Mouse (Mus musculus) midbrain, embryonic 15.5 days (tissue): ENCODE measurements around the gene Rbbp8nl. TPM values are rescaled to one million over a fixed set of nuclear protein-coding genes. Genes with fewer than 3 reads are reported as not detected.

Experiments used
- ATAC-seq: fragments of 200-750 bp; cut with Nextera tagmentation; replicated peaks from 2 replicates; pipeline ENCODE4 v1.8.0; 2017; ENCODE audit warnings: moderate TSS enrichment
- H3K27ac ChIP-seq: fragments of 300-500 bp; sonication (generic); 2 replicates; pipeline ENCODE4 v1.5.1; 2015; ENCODE audit warnings: mild to moderate bottlenecking, inconsistent platforms
- H3K27me3 ChIP-seq: fragments of 300-500 bp; sonication (generic); replicated peaks from 2 replicates; pipeline ENCODE4 v1.6.1; 2015; ENCODE audit warnings: inconsistent platforms
- H3K36me3 ChIP-seq: fragments of 300-500 bp; sonication (generic); replicated peaks from 2 replicates; pipeline ENCODE4 v1.6.1; 2015; ENCODE audit warnings: inconsistent platforms
- H3K4me1 ChIP-seq: fragments of 300-500 bp; sonication (generic); 2 replicates; pipeline ENCODE4 v1.6.1; 2015; ENCODE audit warnings: inconsistent platforms
- H3K4me2 ChIP-seq: fragments of 300-500 bp; sonication (generic); 2 replicates; pipeline ENCODE4 v1.6.1; 2015; ENCODE audit warnings: inconsistent platforms, mild to moderate bottlenecking, moderate library complexity
- H3K4me3 ChIP-seq: fragments of 300-500 bp; sonication (generic); 2 replicates; pipeline ENCODE4 v1.5.1; 2015; ENCODE audit warnings: mild to moderate bottlenecking, inconsistent platforms
- H3K9ac ChIP-seq: fragments of 300-500 bp; sonication (generic); 2 replicates; pipeline ENCODE4 v1.6.1; 2015; ENCODE audit warnings: mild to moderate bottlenecking, inconsistent platforms
- H3K9me3 ChIP-seq: fragments of 300-500 bp; sonication (generic); 2 replicates; pipeline ENCODE4 v1.6.1; 2016; ENCODE audit warnings: inconsistent platforms
- WGBS: fragments of 180-500 bp; shearing (Covaris S2); methylation state at CpG from one replicate; pipeline ENCODE4 v1.1.7; 2015; ENCODE audit warnings: mixed read lengths; 5-methylcytosine and 5-hydroxymethylcytosine counted together
- polyA plus RNA-seq: library from polyadenylated mRNA; unstranded; fragments of >200 nt; fragmentation: Nextera tagmentation; extraction: Ambion mirVana; gene quantifications from 2 replicates; pipeline ENCODE4 v1.2.1, GENCODE M21; 2015

Gene Rbbp8nl
- polyA plus RNA-seq: not detected in 2 replicates

DNA sequence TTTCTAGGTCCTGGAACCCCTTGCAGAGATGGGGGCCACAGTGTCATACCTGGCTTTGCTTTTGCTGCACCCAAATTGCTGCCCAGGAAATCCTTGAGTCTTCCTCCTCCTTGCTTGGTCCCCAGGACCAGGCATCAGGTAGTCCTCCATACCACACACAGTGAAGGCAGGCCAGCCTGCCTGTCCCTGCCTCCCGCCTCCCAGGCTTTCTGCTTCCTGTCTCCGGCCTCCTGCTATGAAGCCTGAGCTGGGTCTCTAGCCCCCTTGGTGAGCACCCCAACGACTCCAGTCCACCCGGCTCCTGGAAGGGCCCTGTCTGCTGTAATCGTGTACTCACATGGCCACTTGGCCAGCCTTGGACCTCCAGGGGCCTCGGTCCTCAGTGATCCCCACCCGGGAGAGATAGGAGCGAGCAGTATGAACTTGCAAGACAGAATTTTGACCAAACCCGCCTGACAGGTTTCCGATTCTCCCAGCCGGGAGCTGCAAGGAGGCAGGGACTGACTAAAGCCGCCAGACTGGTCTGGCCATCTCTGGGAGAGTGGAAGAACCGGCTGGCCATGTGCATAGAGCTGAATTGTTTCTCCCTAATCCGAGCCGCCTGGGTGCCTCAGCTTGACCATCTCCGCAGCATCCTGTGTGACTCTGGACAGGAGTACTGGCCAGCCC, at the start of gene Rbbp8nl:
Rbbp8nl (minus strand) TSS at position 440 of the 669 bp plus-strand sequence.
- Histone ChIP-seq H3K9ac (no peak within 1 kb of the TSS), H3K4me1 (no peaks in the 10 kb centered on the region), H3K4me2 (no peak within 1 kb of the TSS), H3K4me3 (no peak within 1 kb of the TSS), H3K27me3 (no peaks in the 10 kb centered on the region), H3K9me3 (no peaks in the 10 kb centered on the region), H3K27ac (no peak within 1 kb of the TSS), H3K36me3 (no peaks in the 10 kb centered on the region)
- 42% methylated on average over 16 of the region's 16 CpGs for WGBS
- no peak for ATAC-seq

DNA sequence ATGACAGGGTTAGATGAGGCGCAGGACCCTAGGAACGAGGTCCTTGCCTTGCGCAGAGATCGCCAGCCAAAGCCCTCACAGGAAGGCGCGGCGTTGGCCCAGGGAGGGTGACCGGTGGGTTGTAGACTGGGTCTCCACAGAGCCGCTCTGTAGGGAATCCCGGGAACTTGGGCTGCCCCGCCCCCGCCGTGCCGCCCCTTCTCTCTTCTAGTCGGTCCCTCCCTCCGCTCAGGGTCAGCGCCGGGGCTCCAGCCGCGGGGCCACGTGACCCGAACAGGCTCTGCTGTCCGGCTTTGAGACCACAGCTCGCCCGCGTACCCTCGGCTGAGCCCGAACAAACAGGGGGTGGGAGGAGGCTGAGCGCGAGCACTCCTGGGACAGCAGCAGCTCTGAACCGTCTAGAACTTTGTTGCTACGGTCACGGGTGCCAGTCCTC, 44.9 kb upstream of the Rbbp8nl start, which contains the start of gene Gata5:
Gata5 (minus strand) TSS at position 149 of the 436 bp plus-strand sequence.
- Histone ChIP-seq H3K9me3 (no peaks in the 10 kb centered on the region), H3K4me1 (peaks cover 14% of the 10 kb centered on the region), H3K4me3 (peak within 1 kb of the TSS; percentile 28), H3K9ac (no peak within 1 kb of the TSS), H3K4me2 (peak within 1 kb of the TSS; percentile 47), H3K27ac (no peak within 1 kb of the TSS), H3K36me3 (no peaks in the 10 kb centered on the region), H3K27me3 (peaks cover 67% of the 10 kb centered on the region)
- WGBS: under 1% methylated on average over 33 of the region's 33 CpGs
- no peak for ATAC-seq

DNA sequence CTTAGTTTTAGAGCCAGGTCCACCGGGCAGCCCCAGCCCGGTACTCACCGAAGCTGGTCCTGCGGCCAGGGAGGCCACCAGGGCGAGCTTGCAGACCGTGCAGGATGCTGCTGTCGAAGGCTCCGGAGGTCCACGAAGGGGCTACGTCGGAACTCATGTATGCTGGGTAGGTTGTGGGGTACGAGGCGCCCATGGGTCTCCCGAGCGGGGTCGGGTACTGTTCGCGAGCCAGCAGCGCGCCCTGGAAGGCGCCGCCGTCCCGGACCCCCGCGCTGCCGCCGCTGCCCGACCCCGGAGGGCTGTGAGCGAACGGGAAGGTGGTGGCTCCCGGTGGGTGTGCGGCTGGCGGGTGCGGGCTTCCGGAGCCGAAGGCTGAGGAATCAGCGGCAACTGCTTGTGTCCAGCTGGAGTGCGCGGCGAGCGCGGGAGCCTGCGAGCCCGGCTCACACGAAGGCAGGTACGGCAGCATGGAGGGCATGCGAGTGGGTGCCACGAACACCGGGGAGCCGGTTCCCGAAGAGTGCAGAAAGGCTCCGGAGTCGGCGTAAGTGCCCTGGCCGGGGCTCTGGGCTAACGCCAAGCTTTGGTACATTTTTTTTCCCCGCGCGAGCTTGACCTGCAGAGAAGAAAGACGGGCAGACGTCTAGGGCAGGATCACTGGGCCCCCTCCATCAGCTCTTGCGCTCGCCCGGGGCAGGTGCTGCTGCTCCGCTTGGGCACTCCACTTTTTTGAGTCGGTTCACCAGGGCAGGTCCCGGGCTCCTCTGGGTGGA, 44.3 kb upstream of the Rbbp8nl start:
- Histone ChIP-seq H3K4me3 (peak overlapping the region; percentile 28), H3K4me1 (peaks cover 14% of the 10 kb centered on the region), H3K4me2 (peak overlapping the region; percentile 47), H3K9me3 (no peaks in the 10 kb centered on the region), H3K27me3 (peaks cover 63% of the 10 kb centered on the region), H3K9ac (no peak overlapping the region), H3K36me3 (no peaks in the 10 kb centered on the region), H3K27ac (no peak overlapping the region)
- under 1% methylated on average over 69 of the region's 69 CpGs for WGBS
- ATAC-seq: no peak

DNA sequence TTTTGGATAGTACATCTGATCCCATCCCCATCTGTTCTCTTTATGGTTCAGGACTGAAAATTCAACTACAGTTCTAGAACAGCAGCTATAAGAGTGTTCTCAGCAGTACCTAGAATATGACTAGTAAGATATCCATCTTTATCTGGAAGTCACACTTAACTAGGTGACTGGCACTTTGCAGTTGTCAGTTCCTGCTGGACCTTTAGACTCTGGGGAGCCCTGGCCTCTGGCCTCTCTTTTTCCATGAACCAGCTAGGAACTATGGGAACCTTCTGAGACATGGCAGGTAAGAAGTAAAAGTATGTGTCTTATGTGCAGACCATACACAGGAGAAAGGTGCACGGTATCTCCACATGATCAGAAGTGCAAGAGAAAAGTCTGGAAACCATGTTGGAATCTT, 39.8 kb upstream of the Rbbp8nl start:
- H3K9me3 ChIP-seq: no peaks in the 10 kb centered on the region
- no peak overlapping the region for H3K4me3 ChIP-seq
- WGBS: 98% methylated on average over 1 of the region's 1 CpGs
- no peak overlapping the region for H3K4me2 ChIP-seq
- H3K27ac ChIP-seq: no peak overlapping the region
- H3K36me3 ChIP-seq: no peaks in the 10 kb centered on the region
- ATAC-seq: no peak
- H3K4me1 ChIP-seq: peaks cover 10% of the 10 kb centered on the region
- no peak overlapping the region for H3K9ac ChIP-seq
- H3K27me3 ChIP-seq: peaks cover 27% of the 10 kb centered on the region

DNA sequence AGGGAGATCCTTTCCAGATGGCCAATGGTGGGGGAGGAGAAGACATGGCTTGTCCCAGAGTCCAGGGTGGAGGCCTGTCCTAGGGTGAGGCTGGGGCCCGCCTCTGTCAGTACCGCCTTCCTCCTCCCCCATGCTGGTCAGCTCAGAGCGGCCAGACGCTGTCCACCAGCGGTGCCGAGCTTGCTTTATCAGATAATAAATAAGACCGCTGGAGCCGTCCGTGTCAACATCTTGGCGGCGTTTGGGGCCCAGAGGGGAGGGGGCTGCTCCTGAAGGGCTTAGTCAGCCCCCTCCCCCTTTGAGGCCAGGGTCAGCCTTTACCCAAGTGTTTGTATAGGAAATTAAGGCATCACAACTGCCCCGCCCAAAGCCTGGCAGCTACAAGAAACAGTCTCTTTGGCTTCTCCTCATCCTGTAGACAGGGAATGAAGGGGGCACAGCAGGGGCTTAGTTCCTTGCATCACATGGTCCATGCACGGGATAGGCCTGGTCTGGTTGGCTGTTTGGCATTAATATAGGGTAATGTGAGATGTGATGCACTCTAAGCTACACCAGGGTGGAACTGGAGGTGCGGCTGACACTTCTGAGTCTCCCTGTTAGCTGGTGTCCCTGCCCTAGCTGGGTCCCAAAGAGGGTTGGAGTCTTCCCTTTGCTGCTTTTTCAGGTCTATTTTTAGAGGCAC, 33.1 kb upstream of the Rbbp8nl start:
- Histone ChIP-seq H3K4me3 (no peak overlapping the region), H3K36me3 (no peaks in the 10 kb centered on the region), H3K27me3 (no peaks in the 10 kb centered on the region), H3K4me1 (peaks cover 4% of the 10 kb centered on the region; the same call in 1 of the 2 replicates), H3K9me3 (no peaks in the 10 kb centered on the region), H3K27ac (no peak overlapping the region), H3K4me2 (no peak overlapping the region), H3K9ac (no peak overlapping the region)
- ATAC-seq: no peak
- WGBS: 13% methylated on average over 14 of the region's 14 CpGs

DNA sequence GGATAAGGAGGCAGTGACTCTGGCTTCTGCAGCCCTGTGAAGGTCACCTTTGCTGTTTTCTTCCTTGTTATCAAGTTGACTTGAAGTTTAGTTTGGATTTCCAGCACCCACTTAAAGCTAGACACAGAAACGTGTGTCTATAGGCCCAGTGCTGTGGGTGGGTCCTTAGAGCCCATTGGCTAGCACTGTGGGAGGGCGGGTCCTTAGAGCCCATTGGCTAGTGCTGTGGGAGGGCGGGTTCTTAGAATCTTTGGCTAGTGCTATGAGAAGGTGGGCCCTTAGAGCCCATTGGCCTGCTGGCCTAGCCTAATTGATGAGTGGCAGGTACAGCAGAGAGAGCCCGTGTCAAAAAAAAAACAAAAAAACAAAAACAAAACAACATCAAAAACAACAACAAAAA, 30.5 kb upstream of the Rbbp8nl start:
- no peak overlapping the region for H3K4me2 ChIP-seq
- no peaks in the 10 kb centered on the region for H3K9me3 ChIP-seq
- peaks cover 4% of the 10 kb centered on the region; the same call in 1 of the 2 replicates for H3K4me1 ChIP-seq
- WGBS: 73% methylated on average over 4 of the region's 4 CpGs
- no peak for ATAC-seq
- no peaks in the 10 kb centered on the region for H3K36me3 ChIP-seq
- H3K27me3 ChIP-seq: no peaks in the 10 kb centered on the region
- no peak overlapping the region for H3K27ac ChIP-seq
- H3K4me3 ChIP-seq: no peak overlapping the region
- H3K9ac ChIP-seq: no peak overlapping the region

DNA sequence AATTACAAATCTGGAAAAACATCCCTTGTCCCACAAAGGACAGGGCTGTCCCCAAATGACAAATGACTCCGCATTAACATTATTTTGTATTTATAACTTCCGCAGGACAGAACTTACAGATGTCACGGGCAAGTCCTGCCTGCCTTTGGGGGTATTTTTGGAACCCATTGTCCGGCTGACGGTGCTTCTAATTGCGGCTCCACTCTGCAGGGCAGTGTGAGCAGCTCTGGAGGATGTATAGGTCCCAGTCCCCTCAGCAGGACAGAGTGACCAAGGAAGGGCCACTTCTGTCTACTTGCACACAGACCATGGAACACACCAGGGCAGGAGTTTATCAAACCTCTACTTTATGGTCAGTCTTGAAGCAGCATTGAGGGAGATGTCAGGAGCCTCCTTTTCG, 27.9 kb upstream of the Rbbp8nl start:
- no peak overlapping the region for H3K9ac ChIP-seq
- ATAC-seq: no peak
- no peak overlapping the region for H3K4me3 ChIP-seq

DNA sequence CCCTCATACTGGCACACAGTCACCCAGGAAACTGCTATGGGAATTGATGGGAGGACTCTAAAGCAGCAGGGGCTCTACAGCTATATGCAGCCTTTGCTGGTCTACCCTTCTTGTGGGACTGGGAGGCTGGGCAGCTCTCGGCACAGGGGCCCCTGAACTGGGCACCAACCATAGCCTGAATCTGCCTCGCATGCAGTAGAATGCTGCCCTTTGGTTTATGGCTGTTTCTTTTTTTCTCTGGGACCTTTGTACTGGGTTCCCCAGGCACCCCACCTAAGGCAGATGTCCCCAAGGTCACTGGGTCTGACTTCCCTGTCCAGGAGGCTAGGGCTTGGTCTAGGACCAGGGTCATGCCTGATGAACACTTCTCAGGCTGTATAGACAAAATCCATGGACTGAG, 24.6 kb upstream of the Rbbp8nl start:
- no peaks in the 10 kb centered on the region for H3K27me3 ChIP-seq
- H3K9ac ChIP-seq: no peak overlapping the region
- H3K27ac ChIP-seq: no peak overlapping the region
- no peaks in the 10 kb centered on the region for H3K36me3 ChIP-seq
- no peaks in the 10 kb centered on the region for H3K9me3 ChIP-seq
- no peak for ATAC-seq
- no peak overlapping the region for H3K4me3 ChIP-seq
- 85% methylated on average over 2 of the region's 2 CpGs for WGBS
- no peak overlapping the region for H3K4me2 ChIP-seq
- H3K4me1 ChIP-seq: no peaks in the 10 kb centered on the region

More for the DNA sequence above, 27.9 kb upstream of the Rbbp8nl start:
- Histone ChIP-seq H3K27me3 (no peaks in the 10 kb centered on the region), H3K4me1 (peaks cover under 1% of the 10 kb centered on the region; the same call in 1 of the 2 replicates), H3K36me3 (no peaks in the 10 kb centered on the region), H3K4me2 (no peak overlapping the region), H3K9me3 (no peaks in the 10 kb centered on the region), H3K27ac (no peak overlapping the region)
- WGBS: 87% methylated on average over 7 of the region's 7 CpGs

DNA sequence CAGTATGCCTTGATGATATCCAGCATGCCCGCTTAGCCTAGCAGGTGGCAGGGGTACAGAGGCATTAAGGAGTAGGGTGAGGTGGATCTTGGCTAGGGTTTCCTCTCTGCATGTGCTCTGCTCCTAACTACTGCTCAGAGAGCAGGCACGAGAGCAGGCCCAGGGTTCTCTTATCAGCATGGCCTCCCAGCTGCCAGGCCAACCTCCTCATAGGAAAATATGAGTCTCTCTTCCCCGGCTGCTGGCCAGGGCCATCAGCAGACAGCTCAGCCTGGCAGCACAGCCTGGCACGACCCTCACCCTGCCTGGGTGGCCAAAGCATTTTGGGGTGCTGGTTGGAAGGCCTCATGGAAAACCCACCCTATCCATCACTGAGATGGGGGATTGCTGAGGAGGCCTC, 21.5 kb upstream of the Rbbp8nl start:
- Histone ChIP-seq H3K4me3 (no peak overlapping the region), H3K4me1 (no peaks in the 10 kb centered on the region), H3K4me2 (no peak overlapping the region), H3K9ac (no peak overlapping the region), H3K36me3 (no peaks in the 10 kb centered on the region), H3K27me3 (no peaks in the 10 kb centered on the region), H3K27ac (no peak overlapping the region), H3K9me3 (no peaks in the 10 kb centered on the region)
- no peak for ATAC-seq
- WGBS: 80% methylated on average over 4 of the region's 4 CpGs

DNA sequence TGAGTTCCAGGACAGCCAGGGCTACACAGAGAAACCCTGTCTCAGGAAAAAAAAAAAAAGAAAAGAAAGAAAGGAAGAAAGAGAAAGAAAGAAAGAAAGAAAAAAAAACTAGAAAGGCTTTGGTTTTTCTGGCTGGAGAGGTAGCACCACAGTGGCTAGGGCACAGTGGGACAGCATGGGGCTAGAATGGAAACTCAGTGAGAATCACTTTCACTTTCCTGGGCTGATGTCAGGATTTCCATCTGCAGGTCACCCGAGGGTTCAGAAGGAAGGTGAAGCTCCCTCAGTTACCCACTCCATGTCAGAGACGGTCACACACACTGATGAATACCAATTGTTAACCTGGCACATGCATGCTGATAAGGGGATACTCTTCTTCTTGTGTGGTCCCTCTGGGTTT, 18.0 kb upstream of the Rbbp8nl start:
- H3K4me2 ChIP-seq: no peak overlapping the region
- ATAC-seq: no peak
- no peak overlapping the region for H3K4me3 ChIP-seq
- no peak overlapping the region for H3K9ac ChIP-seq
- H3K27ac ChIP-seq: no peak overlapping the region
- no peaks in the 10 kb centered on the region for H3K27me3 ChIP-seq
- H3K4me1 ChIP-seq: no peaks in the 10 kb centered on the region
- 48% methylated on average over 2 of the region's 2 CpGs for WGBS
- H3K9me3 ChIP-seq: no peaks in the 10 kb centered on the region
- H3K36me3 ChIP-seq: no peaks in the 10 kb centered on the region

DNA sequence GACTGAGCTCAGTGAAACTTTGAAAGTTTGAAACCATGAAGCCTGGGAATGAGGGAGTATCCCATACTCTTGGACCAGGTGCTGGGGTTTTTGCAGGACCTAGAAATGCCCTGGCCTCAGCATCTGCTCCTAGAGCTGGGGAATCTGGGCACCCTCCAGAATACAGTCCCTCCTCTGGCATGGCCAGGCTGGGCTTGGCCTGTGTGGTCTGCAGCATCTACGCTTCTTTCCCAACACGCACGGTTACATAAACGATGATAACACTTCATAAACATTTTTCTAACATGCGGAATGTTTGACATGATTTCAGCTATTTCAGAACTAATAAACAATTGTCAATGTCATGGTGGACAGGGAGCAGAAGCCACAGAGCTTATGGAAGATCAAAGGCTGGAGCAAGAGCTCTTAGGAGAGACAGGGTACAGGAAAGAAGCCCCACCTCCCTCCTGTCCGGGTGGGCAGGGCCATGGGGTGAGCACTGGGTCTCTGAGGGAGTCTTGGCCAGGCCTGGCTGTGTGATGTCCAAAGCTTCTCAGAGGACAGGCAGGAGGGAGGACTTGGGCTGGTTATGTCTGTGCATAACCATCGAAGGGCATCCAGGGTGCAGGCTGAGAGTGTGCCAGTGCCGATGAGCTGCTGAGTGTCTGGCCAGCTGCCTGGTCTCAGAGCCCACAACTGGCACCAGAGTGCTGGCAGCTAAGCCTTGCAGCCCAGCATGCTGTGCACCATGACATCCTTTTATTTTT, 16.9 kb upstream of the Rbbp8nl start:
- H3K4me1 ChIP-seq: no peaks in the 10 kb centered on the region
- ATAC-seq: no peak
- no peaks in the 10 kb centered on the region for H3K36me3 ChIP-seq

DNA sequence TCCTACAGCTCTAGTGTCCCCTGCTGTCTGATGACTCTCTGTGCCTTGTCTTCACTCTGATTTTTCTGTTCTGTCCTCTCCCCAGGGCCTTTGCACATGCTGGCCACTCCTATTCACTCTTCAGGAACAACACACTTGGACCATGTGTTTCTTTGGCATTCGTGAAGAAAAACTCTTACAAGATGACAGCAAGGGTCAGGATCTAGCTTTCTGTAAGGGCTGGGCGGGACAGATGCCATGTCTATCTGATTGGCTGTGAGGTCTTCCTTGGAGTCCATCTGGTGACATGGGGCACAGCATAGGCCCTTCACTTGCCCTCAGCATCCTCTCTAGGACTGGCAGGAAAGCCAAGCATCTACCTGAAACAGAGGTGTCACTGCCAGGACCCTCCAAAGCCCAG, 16.3 kb upstream of the Rbbp8nl start:
- Histone ChIP-seq H3K27ac (no peak overlapping the region), H3K4me2 (no peak overlapping the region), H3K9me3 (0 out of 2 replicates have a peak, but pooled peaks cover 3% of the 10 kb centered on the region), H3K36me3 (no peaks in the 10 kb centered on the region), H3K4me1 (no peaks in the 10 kb centered on the region), H3K9ac (no peak overlapping the region), H3K27me3 (no peaks in the 10 kb centered on the region), H3K4me3 (no peak overlapping the region)
- 71% methylated on average over 2 of the region's 2 CpGs for WGBS
- ATAC-seq: no peak

More for the DNA sequence above, 16.9 kb upstream of the Rbbp8nl start:
- no peak overlapping the region for H3K4me3 ChIP-seq
- 86% methylated on average over 8 of the region's 8 CpGs for WGBS
- H3K9ac ChIP-seq: no peak overlapping the region
- H3K9me3 ChIP-seq: 0 out of 2 replicates have a peak, but pooled peaks cover 3% of the 10 kb centered on the region
- no peak overlapping the region for H3K27ac ChIP-seq
- no peak overlapping the region for H3K4me2 ChIP-seq
- no peaks in the 10 kb centered on the region for H3K27me3 ChIP-seq
